Mouse (Mus musculus) cerebellum, adult 18-20 months (tissue): Measurements from ENCODE around the gene Eef1a1.
"Not testable (repeated sequence)": the region's sequence is repeated elsewhere in the genome, so short reads cannot be mapped to it uniquely, and the experiment has no call there.

Experiments used
- DNase-seq, 2 experiments: peaks; one replicate each; pipeline ENCODE4 v3.0.0; 2021

The Eef1a1 gene

DNA sequence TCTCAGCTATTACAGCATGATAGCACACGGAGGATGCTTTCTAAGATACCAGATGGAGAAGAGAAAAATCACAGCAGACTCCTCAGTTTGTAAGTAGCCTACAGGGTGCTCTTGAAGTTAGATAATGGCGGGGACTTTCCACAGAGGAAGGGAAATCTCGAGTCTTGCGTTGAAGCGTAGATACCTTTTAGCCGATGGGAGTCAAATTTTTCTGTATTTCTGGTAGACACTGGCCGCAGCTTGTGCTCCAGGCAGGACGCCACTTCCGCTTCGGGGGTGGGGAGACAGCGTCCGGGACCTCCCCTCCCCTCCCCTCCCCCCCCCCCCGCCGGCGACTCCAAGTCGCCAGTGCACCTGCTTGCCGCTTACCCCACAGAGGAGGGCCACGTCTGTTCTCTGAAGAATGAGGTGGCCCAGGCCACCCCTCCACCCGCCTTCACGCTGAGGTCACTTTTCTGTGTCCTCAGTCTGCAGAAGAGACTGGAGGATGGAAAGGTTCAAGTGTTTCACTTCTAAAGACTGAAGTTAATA lies at the start of gene Eef1a1:
Gene Eef1a1 (minus strand): TSS at position 262 of the 531 bp plus-strand sequence.
- peak; percentile 55 to 59 for DNase-seq

DNA sequence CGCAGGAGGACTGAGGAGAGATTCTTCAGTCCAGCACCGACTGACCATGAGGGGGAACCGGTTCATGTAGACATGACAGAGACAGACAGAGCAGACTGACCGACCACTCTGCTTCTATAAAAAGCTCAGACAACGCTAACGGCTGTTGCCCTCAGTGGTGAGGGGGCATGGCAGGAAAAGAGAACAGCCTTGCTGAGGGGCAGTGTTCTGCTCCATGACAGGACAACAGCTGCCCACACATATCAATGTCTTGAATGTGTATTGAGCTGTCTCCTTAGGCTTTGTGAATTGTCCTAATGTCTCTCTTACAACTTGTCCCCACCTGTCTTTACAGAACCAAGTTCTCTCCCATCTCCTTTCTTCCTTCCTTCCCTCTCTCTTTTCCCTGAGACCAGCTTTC lies 49.5 kb upstream of the Eef1a1 start:
- DNase-seq, result no peak

DNA sequence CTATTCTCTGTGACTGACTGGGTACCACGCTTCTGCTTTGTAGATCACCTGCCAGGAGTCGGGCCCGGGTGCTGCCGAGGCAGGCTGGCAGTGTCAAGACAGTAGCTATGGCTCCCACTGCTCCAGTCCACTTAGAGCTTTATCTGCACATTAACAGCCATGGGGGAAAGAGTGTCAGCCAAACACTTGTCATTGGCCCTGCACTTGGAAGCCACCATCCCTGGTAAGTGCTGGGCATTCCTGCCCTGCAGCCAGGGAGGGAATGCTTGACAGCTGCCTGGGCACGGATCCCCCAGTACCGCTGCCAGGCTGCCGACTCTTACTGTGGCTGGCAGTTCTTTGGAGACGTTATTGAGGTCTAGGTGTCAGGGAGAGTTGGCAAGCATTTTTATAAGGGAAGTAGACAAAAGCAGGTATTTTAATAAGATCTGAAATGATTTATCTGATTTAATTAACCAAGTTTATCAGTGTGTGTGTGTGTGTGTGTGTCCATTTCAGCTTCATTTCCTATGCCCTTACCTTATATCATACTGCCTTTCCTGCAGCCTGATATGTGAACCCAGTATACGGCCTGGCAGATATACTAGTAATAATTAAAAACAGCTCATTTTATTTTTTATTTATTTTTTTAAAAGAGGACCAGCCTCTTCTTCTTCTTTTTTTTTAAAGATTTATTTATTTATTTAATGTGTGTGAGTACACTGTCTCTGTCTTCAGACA lies 48.4 kb upstream of the Eef1a1 start:
- DNase-seq, result peak; percentile 74 to 79

DNA sequence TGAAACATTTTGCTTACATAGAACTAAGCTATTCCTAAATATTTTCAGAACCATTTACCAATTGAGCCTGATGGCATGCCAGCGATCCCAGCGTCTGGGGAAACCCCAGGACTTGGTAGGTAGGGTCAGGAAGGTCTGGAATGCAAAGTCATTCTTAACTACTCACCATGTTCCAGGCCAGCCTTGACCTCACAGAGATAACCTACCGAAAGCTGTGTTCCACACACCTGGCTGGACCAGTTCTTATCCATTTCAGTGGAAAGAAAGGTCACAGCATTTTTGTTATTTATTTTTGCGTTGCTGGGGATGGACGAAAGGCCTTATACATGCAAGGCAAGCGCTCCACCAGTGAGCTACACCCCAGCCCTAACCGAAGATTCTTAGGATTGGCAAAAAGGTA lies 45.7 kb upstream of the Eef1a1 start:
- DNase-seq, result no peak

DNA sequence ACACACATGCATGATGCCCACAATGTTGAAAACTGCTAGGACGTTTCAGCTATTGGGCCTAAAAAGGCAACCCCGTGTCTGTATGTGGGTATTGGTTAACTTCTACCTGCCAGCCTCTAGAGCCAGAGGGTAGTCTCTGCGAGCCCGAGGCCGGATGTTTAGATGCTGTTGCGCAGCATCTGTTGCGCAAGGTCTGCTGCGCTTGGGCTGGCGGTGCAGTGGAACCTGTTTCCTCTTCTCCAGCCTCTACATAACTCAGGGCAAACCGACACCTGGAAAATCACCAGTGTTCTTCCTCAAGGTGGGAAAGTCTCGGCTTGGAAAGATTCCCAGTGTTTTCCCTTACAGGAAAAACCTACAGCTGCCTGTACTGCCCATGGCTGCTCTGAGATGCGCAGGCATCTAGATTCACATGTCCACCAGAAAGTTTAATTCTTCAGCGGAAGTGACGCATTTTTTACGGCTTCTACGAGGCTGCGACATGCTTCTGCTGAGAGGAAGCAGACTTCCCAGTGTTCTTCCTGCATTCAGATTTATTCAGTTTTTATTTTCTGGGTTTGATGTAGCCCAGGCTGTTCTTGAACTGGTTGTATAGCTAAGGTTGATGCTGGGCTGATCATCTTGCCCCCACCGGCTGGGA lies 44.5 kb upstream of the Eef1a1 start:
- DNase-seq, result no peak

DNA sequence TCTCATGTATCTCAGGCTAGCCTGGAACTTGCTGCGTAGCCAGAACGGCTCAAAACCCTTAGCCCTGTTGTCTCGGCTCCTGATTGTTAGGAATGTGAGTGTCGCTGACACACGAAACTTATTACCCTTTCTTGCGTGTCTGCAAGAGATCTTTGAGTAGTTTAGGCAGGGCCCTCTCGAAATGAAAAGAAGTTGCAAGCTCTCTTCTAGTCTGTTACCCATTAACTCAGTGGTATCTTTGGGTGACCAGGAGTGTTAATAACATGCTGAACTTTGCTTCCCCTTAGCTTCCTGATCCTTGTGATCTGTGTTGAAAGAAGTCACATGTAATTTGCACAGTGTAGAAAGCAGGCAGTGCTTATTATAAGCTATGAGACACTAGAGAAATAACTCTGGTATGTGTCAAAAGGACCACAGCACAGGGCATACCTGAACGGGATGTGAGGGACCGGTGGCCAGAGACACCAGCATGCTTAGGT lies 43.4 kb upstream of the Eef1a1 start:
- DNase-seq, result no peak

DNA sequence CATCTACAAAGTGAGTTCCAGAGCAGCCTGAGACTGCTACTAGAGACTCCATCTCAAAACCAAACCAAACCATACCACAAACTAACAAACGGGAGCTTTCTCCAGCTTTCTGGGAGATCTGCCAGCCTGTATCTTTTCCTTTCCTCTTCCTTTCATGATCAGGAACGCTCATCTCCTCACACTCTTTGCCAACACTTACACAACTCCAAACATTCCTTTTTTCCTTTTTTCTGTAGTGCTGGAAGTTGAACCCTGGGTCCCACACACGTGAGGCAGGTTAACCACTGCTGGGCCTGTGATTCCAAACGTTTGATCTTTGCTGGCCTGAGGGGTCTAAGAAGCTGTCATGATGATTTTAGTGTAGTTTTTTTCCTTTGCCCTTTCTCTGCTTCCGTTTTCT lies 42.9 kb upstream of the Eef1a1 start:
- DNase-seq, result no peak

DNA sequence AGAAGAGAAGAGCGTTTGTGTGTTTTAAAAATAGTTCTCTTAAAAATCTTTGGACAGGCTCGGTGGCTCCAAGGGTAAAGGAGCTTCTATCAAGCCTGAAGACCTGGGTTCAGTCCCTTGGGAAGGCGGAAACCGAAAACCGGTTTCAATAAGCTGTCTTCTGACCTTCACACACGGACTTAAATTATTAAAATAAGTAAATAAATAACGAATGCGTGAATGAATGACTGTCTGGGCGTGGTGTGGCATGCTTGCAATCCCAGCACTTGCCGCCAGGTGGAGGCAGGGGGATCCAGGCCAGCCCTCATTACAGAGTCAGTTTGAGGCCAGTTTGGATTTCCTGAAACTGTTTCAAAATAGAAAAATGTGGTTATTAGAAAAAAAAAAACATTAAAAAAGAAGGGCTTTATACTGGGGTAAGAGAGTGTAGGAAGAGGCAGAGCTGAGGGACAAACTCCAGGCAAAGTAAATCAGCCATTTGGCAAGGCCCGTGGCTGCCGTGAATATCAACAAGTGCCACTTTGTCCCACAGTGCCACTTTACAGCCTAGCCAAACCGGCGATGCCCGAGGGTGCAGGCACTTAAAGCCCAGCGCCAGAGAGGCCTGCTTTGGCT lies 38.9 kb upstream of the Eef1a1 start:
- DNase-seq, result peak; percentile 71 to 83

DNA sequence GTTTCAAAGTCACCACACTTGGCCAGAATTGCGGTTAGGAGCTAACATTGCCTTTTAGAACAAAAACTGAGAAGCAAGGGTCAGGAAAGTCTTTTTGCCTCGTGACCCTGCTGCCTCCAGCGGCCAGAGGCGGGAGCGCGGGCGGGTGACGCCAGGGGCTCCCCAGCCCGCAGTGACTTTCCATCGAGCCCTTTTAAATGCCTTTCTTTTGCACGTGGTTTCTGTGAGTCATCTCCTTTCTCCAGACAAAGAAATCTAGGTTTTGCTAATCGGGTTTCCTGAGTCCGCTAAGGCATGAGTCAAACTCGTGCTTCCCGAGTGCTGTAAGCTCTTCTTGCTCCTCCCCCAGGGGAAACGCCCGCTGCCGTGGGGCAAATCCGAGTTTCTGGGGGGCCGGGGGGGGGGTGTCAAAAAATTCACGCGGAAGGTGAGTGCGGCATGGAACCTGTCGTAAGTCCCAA lies 38.4 kb upstream of the Eef1a1 start:
- DNase-seq, result peak; percentile 76 to 80

DNA sequence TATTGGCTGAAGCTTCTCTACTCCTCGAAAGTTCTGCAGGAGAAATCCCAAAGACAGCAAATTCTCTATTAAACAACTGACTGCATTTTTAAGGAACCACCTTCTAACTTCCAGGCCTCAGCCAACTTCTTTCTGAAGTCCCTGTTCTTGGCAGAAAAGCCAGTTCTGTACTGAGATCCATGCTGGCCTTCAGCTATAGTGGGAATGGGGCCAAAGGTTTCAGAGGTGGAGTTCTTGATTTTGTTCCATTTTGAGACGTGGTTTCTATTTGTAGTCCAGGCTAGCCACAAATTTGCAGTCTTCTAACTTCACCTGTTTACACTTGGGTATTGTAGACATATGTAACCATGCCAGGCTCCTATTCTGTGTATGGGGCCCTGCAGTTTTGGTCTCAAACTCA lies 37.3 kb upstream of the Eef1a1 start:
- no peak for DNase-seq

DNA sequence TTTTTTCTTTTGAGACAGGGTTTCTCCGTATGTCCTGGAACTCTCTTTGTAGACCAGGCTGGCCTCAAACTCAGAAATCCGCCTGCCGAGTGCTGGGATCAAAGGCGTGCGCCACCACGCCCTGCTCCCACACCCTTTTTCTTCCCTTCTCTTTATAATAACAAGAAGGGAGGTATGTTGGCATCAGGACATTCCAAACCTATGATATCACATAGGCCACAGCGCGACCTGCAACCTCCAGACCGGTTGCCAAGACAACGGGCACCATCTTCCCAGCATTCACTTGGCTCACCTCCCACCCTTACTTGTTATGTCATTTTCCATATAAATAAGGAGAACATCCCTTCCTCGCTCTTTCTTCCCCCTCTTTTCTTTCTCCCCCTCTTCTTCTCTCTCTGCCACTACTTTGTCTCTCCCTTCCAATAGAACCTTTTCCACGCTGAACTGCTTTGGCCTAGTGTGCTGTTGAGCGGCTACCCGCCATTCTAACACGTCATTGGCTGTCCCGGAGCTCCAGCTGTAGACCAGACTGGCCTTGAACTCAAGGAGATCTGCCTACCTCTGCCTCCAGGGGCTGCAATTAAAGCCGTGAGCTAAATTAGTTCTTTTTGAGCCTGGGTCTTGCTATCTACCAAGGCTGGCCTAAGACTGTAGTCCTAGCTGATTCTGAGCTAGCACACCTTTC lies 36.6 kb upstream of the Eef1a1 start:
- DNase-seq, result no peak

DNA sequence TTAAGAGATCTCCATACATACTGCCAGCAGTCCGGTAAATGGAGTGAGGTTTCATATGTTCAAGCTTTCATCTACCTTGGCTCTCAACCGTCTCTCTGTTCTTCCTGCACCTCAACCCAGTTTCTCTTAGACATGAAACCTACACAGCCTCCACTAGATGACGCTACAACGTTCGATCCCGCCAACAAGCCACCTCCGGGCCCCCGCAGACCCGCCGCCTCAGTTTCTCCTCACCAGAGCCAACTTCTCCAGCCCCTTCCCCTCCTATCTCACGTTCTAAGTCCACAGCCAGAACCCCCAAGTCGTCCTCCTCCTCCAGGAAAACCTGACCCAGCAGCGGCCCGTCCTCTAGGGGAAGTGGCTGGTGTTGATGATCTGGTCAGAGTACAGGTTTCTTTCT lies 32.7 kb upstream of the Eef1a1 start:
- no peak for DNase-seq

DNA sequence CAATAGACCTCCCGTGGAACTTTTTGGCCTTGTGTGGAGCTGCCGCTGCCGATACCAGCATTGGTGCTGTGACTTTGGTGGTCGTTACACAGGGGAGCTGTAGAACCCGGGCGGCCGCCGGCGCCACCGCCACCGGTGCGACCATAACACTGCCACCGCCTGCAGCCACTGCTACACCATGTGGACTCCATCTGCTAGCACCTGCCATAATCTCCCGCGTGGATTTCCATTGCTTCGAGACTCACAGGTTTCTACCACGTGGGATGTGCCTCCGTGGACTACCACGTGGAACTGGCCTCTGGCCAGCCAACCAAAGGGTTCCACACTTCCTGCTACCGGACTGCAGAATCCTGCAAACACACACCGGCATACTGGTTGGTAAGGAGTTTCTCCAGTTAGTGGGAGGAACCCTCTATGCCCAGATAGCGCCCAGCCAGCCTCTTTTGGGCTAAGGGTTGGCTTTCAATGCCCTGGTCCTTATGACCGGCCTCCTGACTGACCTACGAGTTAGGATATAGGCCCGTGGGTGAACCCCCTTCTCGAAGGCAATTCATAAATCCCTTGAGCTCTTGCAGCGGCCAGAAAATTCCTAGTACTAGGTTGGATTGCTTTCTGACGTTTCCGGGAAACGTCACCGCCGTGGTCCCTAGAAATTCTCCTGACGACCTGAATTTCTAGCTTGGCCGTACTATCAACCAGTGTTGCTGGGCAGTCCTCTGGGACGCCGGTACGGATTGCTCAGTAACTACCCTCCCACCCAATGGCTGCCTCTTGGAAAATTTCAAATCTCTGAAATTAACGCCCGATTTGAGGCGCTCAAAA lies 32.0 kb upstream of the Eef1a1 start:
- DNase-seq, result peak; percentile 38 to 46

DNA sequence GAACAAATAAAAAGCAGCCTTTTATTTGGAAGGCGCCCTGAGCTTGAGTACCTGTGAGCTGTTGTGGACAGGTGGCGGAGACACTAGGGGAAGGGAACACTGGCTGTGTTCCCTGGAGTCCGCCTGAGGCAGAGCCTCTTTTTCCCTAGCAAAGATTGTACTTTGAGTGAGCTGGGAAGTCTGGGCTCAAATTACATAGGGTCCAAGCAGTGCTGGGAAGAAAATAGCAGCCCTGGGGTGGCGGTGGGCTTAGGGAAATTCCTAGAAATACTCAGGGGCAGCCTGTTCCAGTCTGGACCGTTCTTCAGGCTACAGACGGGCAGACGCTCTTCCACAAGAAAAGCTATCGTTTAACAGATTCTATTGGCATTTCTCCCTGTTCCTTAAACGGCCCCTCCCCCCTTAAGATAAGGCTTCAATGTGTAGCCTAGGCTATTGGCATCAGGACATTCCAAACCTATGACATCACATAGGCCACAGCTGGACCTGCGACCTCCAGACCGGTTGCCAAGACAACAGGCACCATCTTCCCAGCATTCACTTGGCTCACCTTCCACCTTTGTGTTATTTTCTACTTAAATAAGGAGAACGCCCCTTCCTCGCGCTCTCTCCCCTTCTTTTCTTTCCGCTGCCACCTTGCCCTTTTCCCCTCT lies 31.3 kb upstream of the Eef1a1 start:
- DNase-seq, result peak; percentile 27 to 30

DNA sequence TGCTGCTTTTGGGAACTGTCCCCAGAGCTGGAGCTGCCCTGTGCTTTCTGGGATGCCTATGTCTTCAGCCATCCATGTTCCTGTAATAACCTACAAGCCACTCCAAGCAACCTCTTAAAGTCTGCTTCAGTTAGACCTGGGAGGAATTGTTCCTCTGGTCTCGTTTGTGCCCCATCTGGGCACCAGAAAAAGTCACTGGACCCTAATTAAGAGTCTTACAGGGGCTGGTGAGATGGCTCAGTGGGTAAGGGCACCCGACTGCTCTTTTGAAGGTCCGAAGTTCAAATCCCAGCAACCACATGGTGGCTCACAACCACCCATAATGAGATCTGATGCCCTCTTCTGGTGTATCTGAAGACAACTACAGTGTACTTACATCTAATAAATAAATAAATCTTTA lies 28.3 kb upstream of the Eef1a1 start:
- DNase-seq, result not testable (repeated sequence)

DNA sequence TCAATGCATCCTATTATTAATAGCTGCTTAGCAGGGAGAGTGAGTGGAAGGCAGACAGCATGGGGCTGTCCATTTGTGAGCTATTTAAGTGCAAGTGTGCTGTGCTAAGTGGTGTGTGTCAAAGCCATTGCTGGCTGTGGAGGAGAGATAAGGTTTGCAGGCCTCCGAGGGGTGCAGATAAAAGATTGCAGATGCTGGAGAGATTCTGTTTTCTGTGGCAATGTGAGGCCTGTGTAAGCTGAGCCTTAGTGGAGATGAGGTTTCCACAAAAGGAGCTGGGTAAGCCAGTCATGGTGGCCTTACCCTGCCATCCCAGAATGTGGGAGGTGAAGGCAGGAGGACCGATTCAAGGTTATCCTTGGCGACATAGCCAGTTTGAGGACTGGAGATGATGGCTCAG lies 27.2 kb upstream of the Eef1a1 start:
- DNase-seq, result no peak

DNA sequence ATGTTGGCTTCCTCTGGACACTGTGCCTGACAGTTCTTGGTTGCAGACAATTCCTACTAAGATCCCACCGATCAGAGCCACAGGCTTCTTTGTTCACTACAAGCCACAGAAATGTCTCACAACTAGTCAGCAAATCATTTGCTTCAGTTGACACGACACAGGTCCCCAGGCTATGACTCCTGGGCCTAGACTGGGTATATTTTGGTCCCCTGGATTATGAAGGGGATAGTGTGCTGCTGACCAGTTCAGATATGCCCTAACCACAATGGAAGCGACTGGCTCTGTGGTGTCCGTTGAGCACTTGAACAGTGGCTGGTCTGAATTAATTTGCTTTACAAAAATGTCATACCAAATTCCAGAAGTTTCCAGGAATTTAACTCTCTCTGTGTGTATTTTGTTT lies 25.7 kb upstream of the Eef1a1 start:
- no peak for DNase-seq

DNA sequence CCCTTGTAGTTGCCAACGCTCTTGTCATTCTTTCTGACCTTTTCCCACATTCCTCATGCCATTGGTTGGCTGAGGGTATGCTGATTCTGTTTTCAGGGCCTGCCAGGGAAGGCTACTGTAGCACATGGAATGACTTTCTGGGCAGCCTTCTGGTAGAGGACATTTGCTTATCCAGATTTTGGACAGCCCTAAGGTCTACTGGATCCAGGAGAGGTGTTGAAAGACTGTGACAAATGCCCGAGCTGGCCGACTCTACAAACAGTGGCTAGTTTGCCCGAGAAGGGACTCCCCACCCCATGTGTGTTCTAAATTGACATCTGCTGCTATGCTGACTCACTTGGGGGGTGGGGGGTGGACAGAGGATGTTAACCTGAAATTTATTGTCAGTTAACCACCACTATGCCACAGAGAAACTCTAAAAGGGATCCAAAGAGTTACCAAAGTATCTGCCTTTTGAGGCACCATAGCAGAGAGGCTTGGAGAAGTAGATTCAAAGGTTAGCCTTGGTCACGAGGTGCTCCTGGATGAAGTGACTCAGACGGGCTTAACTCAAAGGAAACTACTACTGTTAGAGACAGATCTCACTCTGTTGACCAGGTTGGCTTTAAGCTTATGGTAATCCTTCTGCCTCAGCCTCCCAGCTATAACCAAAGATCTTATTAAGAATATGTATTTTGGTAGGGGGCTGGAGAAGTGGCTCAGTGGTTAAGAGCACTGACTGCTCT lies 25.0 kb upstream of the Eef1a1 start:
- DNase-seq, result no peak

DNA sequence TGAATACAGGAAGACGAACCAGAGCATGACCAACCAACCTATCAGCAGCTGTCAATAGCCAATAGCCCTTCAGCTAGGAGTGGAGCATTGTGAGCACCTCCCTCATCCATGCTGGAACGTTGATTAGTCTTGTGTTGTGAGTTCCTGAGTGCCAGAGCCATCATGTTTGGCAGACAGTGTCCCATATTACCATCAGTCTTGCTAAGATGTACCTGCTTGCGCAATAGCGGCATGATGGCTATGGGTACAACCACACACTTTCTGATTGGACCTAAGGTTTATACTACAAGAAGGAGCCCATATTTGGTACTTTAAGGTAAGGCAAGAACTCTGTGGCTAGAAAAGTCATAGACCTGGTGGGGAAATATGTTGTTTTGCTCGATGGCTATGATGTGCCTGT lies 22.8 kb upstream of the Eef1a1 start:
- DNase-seq, result no peak

DNA sequence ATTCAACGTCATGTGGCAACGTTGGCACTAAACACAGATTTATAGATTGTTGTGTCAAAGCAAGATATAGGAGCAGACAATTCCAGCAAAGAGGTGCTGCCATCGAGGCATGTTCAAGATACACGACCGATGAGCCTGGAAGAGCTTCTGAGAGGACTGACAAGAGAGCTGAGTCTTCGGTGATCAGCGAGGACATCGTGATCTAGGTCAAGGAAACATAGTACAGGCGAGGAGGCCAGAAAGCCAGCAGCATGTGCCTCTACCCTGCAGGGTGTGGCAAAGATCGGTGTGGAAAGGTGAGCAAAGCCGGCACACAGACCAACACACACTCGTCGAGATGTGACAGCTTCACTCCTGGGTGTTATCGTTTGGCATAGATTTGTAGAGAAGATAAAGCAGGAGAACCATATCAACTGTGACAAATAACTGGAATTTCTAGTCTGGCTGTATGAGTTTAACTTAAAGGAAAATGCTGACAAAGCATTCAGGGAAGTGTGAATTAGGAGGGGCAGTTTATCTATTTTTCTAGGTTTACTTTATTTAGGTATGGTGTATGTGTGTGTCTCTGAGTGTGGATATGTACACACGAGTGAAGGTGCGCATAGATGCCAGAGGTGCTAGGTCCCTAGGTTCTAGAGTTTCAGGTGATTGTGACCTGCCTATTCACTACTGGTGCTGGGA lies 19.3 kb upstream of the Eef1a1 start:
- no peak for DNase-seq

DNA sequence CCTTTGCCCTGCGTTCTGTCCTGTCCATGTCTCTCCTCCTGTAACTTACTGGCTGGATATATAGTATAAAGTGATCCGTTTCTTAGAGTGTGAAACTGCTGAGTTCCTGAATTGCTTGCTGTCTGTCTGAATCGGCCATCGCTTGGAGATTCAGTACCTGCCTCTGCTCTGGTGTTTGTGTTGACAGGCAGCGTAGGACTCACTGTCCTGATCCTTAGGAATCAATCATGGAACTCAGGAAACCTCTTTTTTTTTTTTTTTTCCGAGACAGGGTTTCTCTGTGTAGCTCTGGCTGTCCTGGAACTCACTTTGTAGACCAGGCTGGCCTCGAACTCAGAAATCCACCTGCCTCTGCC lies 17.7 kb upstream of the Eef1a1 start:
- no peak for DNase-seq
